Mouse (Mus musculus): ENCODE data around the gene Slc24a3. TPM values are rescaled to one million over a fixed set of nuclear protein-coding genes. Genes with fewer than 3 reads are reported as not detected.

Slc24a3 gene
- total and polyA plus RNA-seq, 2 experiments, result 0.09 to 0.33 TPM

GRCm38 (mm10) chr2:145175036-145175435 is 7.5 kb downstream of the Slc24a3 start:
- no peaks in the 10 kb centered on the region for H3K79me2 ChIP-seq (ENCODE audit: control insufficient read depth, insufficient read depth, low read length)
- no peak overlapping the region for H3K4me3 ChIP-seq (ENCODE audit: insufficient read depth, low read depth, low read length)
- DNase-seq (ENCODE audit: extremely low read depth, low read depth, low spot score), result no peak
- H3K9ac ChIP-seq (ENCODE audit: low read depth, low read length), result no peak overlapping the region
- no peaks in the 10 kb centered on the region for H3K27me3 ChIP-seq (ENCODE audit: control insufficient read depth, insufficient read depth, low read length)
- TF ChIP-seq CTCF (IDR thresholded peaks at IDR 0.05; ENCODE audit: low read depth, low read length) (no peak), POLR2A (IDR thresholded peaks at IDR 0.05; ENCODE audit: extremely low read depth, insufficient read depth, low read length) (no peak)
- H3K27ac ChIP-seq (replicated peaks; ENCODE audit: insufficient read depth, low read depth, low read length), result no peak overlapping the region
- H3K36me3 ChIP-seq (ENCODE audit: control insufficient read depth, insufficient read depth, low read length), result no peaks in the 10 kb centered on the region
- 94% methylated on average over 7 of the region's 7 CpGs for WGBS
- no peaks in the 10 kb centered on the region for H3K4me1 ChIP-seq (ENCODE audit: control insufficient read depth, insufficient read depth, low read length)

- DNase-seq (ENCODE audit: extremely low read depth, low read depth, low spot score), result no peak
- Histone ChIP-seq H3K4me1 (ENCODE audit: control insufficient read depth, insufficient read depth, low read length) (no peaks in the 10 kb centered on the region), H3K36me3 (ENCODE audit: control insufficient read depth, insufficient read depth, low read length) (no peaks in the 10 kb centered on the region), H3K27ac (replicated peaks; ENCODE audit: insufficient read depth, low read depth, low read length) (no peak overlapping the region), H3K9ac (ENCODE audit: low read depth, low read length) (no peak overlapping the region), H3K27me3 (ENCODE audit: control insufficient read depth, insufficient read depth, low read length) (no peaks in the 10 kb centered on the region), H3K79me2 (ENCODE audit: control insufficient read depth, insufficient read depth, low read length) (no peaks in the 10 kb centered on the region), H3K4me3 (ENCODE audit: insufficient read depth, low read depth, low read length) (no peak overlapping the region)
- 91% methylated on average over 8 of the region's 8 CpGs for WGBS
- TF ChIP-seq CTCF (IDR thresholded peaks at IDR 0.05; ENCODE audit: low read depth, low read length) (no peak), POLR2A (IDR thresholded peaks at IDR 0.05; ENCODE audit: extremely low read depth, insufficient read depth, low read length) (no peak)
Observed at GRCm38 (mm10) chr2:145182410-145182809, 14.9 kb downstream of the Slc24a3 start.

- H3K9ac ChIP-seq (ENCODE audit: low read depth, low read length), result no peak overlapping the region
- TF ChIP-seq POLR2A (IDR thresholded peaks at IDR 0.05; ENCODE audit: extremely low read depth, insufficient read depth, low read length), result no peak
- no peak for TF ChIP-seq CTCF (IDR thresholded peaks at IDR 0.05; ENCODE audit: low read depth, low read length)
- no peaks in the 10 kb centered on the region for H3K4me1 ChIP-seq (ENCODE audit: control insufficient read depth, insufficient read depth, low read length)
- H3K36me3 ChIP-seq (ENCODE audit: control insufficient read depth, insufficient read depth, low read length), result no peaks in the 10 kb centered on the region
- no peaks in the 10 kb centered on the region for H3K79me2 ChIP-seq (ENCODE audit: control insufficient read depth, insufficient read depth, low read length)
- H3K27ac ChIP-seq (replicated peaks; ENCODE audit: insufficient read depth, low read depth, low read length), result no peak overlapping the region
- no peak for DNase-seq (ENCODE audit: extremely low read depth, low read depth, low spot score)
- no peak overlapping the region for H3K4me3 ChIP-seq (ENCODE audit: insufficient read depth, low read depth, low read length)
- 73% methylated on average over 2 of the region's 2 CpGs for WGBS
- H3K27me3 ChIP-seq (ENCODE audit: control insufficient read depth, insufficient read depth, low read length), result no peaks in the 10 kb centered on the region
Observed at GRCm38 (mm10) chr2:145188828-145189227, 21.3 kb downstream of the Slc24a3 start.

GRCm38 (mm10) chr2:145196043-145196442 is 28.5 kb downstream of the Slc24a3 start:
- no peaks in the 10 kb centered on the region for H3K79me2 ChIP-seq (ENCODE audit: control insufficient read depth, insufficient read depth, low read length)
- no peaks in the 10 kb centered on the region for H3K36me3 ChIP-seq (ENCODE audit: control insufficient read depth, insufficient read depth, low read length)
- no peak overlapping the region for H3K9ac ChIP-seq (ENCODE audit: low read depth, low read length)
- H3K4me1 ChIP-seq (ENCODE audit: control insufficient read depth, insufficient read depth, low read length), result no peaks in the 10 kb centered on the region
- no peak for DNase-seq (ENCODE audit: extremely low read depth, low read depth, low spot score)
- 73% methylated on average over 3 of the region's 3 CpGs for WGBS
- no peak overlapping the region for H3K4me3 ChIP-seq (ENCODE audit: insufficient read depth, low read depth, low read length)
- H3K27ac ChIP-seq (replicated peaks; ENCODE audit: insufficient read depth, low read depth, low read length), result no peak overlapping the region
- no peaks in the 10 kb centered on the region for H3K27me3 ChIP-seq (ENCODE audit: control insufficient read depth, insufficient read depth, low read length)
- TF ChIP-seq POLR2A (IDR thresholded peaks at IDR 0.05; ENCODE audit: extremely low read depth, insufficient read depth, low read length) (no peak), CTCF (IDR thresholded peaks at IDR 0.05; ENCODE audit: low read depth, low read length) (no peak)

- H3K27ac ChIP-seq (replicated peaks; ENCODE audit: insufficient read depth, low read depth, low read length), result no peak overlapping the region
- H3K9ac ChIP-seq (ENCODE audit: low read depth, low read length), result no peak overlapping the region
- WGBS, result 88% methylated on average over 7 of the region's 7 CpGs
- H3K36me3 ChIP-seq (ENCODE audit: control insufficient read depth, insufficient read depth, low read length), result no peaks in the 10 kb centered on the region
- no peaks in the 10 kb centered on the region for H3K79me2 ChIP-seq (ENCODE audit: control insufficient read depth, insufficient read depth, low read length)
- H3K4me1 ChIP-seq (ENCODE audit: control insufficient read depth, insufficient read depth, low read length), result no peaks in the 10 kb centered on the region
- TF ChIP-seq POLR2A (IDR thresholded peaks at IDR 0.05; ENCODE audit: extremely low read depth, insufficient read depth, low read length), result no peak
- TF ChIP-seq CTCF (IDR thresholded peaks at IDR 0.05; ENCODE audit: low read depth, low read length), result no peak
- no peak overlapping the region for H3K4me3 ChIP-seq (ENCODE audit: insufficient read depth, low read depth, low read length)
- H3K27me3 ChIP-seq (ENCODE audit: control insufficient read depth, insufficient read depth, low read length), result no peaks in the 10 kb centered on the region
- DNase-seq (ENCODE audit: extremely low read depth, low read depth, low spot score), result no peak
Observed at GRCm38 (mm10) chr2:145196501-145197042, 29.0 kb downstream of the Slc24a3 start.

GRCm38 (mm10) chr2:145197076-145197475 is 29.5 kb downstream of the Slc24a3 start:
- H3K27ac ChIP-seq (replicated peaks; ENCODE audit: insufficient read depth, low read depth, low read length), result no peak overlapping the region
- no peaks in the 10 kb centered on the region for H3K79me2 ChIP-seq (ENCODE audit: control insufficient read depth, insufficient read depth, low read length)
- H3K4me3 ChIP-seq (ENCODE audit: insufficient read depth, low read depth, low read length), result no peak overlapping the region
- no peak for DNase-seq (ENCODE audit: extremely low read depth, low read depth, low spot score)
- H3K27me3 ChIP-seq (ENCODE audit: control insufficient read depth, insufficient read depth, low read length), result no peaks in the 10 kb centered on the region
- no peak overlapping the region for H3K9ac ChIP-seq (ENCODE audit: low read depth, low read length)
- no peaks in the 10 kb centered on the region for H3K36me3 ChIP-seq (ENCODE audit: control insufficient read depth, insufficient read depth, low read length)
- no peaks in the 10 kb centered on the region for H3K4me1 ChIP-seq (ENCODE audit: control insufficient read depth, insufficient read depth, low read length)
- 82% methylated on average over 4 of the region's 4 CpGs for WGBS
- no peak for TF ChIP-seq CTCF (IDR thresholded peaks at IDR 0.05; ENCODE audit: low read depth, low read length)
- TF ChIP-seq POLR2A (IDR thresholded peaks at IDR 0.05; ENCODE audit: extremely low read depth, insufficient read depth, low read length), result no peak

All from liver, adult 2 months (tissue).